8 mouse cellular contexts compared by ENCODE assay signal in genomic region chr15:31366596-31367480, GRCm38 (mm10). TPM values are rescaled to one million over a fixed set of nuclear protein-coding genes. Genes with fewer than 3 reads are reported as not detected.
DNase-seq lines count a peak whose midpoint lies in the region; ATAC-seq and TF ChIP-seq lines count a peak whose summit lies in the region.

No protein-coding gene starts in this region.

- H3K9ac ChIP-seq in limb, embryonic 11.5 days (ENCODE audit: low read length), result peak overlapping the region; percentile 50

- H3K4me3 ChIP-seq in gastrocnemius, adult 2 months, result peak overlapping the region; percentile 92
- peak overlapping the region; percentile 92 for H3K4me3 ChIP-seq in bone marrow macrophage, adult 2 months (ENCODE audit: insufficient read depth, low read length)
- H3K4me3 ChIP-seq in heart, embryonic 10.5 days, result peak overlapping the region; percentile 71
- H3K4me3 ChIP-seq in limb, embryonic 11.5 days (ENCODE audit: low read depth, low read length), result peak overlapping the region; percentile 55
- peak overlapping the region; percentile 88 for H3K4me3 ChIP-seq in myocyte

- WGBS in heart, embryonic 10.5 days, result under 1% methylated on average over 72 of the region's 72 CpGs
- WGBS in limb, embryonic 11.5 days, result under 1% methylated on average over 72 of the region's 72 CpGs

- H3K9me3 ChIP-seq in heart, embryonic 10.5 days, result no peaks in the 10 kb centered on the region
- no peaks in the 10 kb centered on the region for H3K9me3 ChIP-seq in limb, embryonic 11.5 days (ENCODE audit: control insufficient read depth, low read length)

- TF ChIP-seq CTCF in gastrocnemius, adult 2 months (IDR thresholded peaks at IDR 0.05), result no peak
- no peak for TF ChIP-seq CTCF in bone marrow macrophage, adult 2 months (IDR thresholded peaks at IDR 0.05; ENCODE audit: low read depth, low read length)

- H3K36me3 ChIP-seq in heart, embryonic 10.5 days, result no peaks in the 10 kb centered on the region
- no peaks in the 10 kb centered on the region for H3K36me3 ChIP-seq in limb, embryonic 11.5 days (ENCODE audit: control insufficient read depth, insufficient read depth, low read length)
- H3K36me3 ChIP-seq in myocyte (ENCODE audit: control insufficient read depth, insufficient read depth), result no peaks in the 10 kb centered on the region

- H3K27me3 ChIP-seq in heart, embryonic 10.5 days (ENCODE audit: insufficient read depth, poor library complexity, severe bottlenecking), result peaks cover 63% of the 10 kb centered on the region
- peaks cover 47% of the 10 kb centered on the region for H3K27me3 ChIP-seq in limb, embryonic 11.5 days (ENCODE audit: control insufficient read depth, insufficient read depth, low read length)
- H3K27me3 ChIP-seq in myocyte (ENCODE audit: control insufficient read depth, insufficient read depth, insufficient read length), result no peaks in the 10 kb centered on the region

- peaks cover 28% of the 10 kb centered on the region for H3K79me2 ChIP-seq in myocyte (ENCODE audit: control insufficient read depth, insufficient read depth)

- peak overlapping the region; percentile 100 for H3K4me2 ChIP-seq in limb, embryonic 11.5 days (ENCODE audit: low read depth, severe bottlenecking)
- H3K4me2 ChIP-seq in myocyte (ENCODE audit: low read depth), result peak overlapping the region; percentile 95

- H3K27ac ChIP-seq in gastrocnemius, adult 2 months, result peak overlapping the region; percentile 89
- H3K27ac ChIP-seq in bone marrow macrophage, adult 2 months (ENCODE audit: insufficient read depth, low read depth, low read length), result no peak overlapping the region
- H3K27ac ChIP-seq in heart, embryonic 10.5 days, result peak overlapping the region; percentile 80
- H3K27ac ChIP-seq in limb, embryonic 11.5 days (replicated peaks; ENCODE audit: low read depth, low read length), result no peak overlapping the region

- TF ChIP-seq POLR2A in bone marrow macrophage, adult 2 months (IDR thresholded peaks at IDR 0.05; ENCODE audit: borderline replicate concordance, low read depth, low read length), result no peak
- TF ChIP-seq POLR2A in myocyte (IDR thresholded peaks at IDR 0.05; ENCODE audit: insufficient read length, low read depth), result no peak

- no peak for ATAC-seq in limb, embryonic 11.5 days (ENCODE audit: insufficient number of reproducible peaks, low FRiP score, low TSS enrichment, low read depth)

- DNase-seq in gastrocnemius, adult 2 months, result peak; percentile 36
- DNase-seq in gastrocnemius, adult 18-20 months (ENCODE audit: low spot score), result no peak
- DNase-seq in heart, embryonic 10.5 days (ENCODE audit: low spot score), result no peak
- DNase-seq in limb, embryonic 11.5 days (ENCODE audit: low spot score), result peak; percentile 69
- no peak for DNase-seq in gastrocnemius, adult 8-10 months (ENCODE audit: low spot score in 2 of 2)
- no peak for DNase-seq in frontal cortex, postnatal 10 days (ENCODE audit: low spot score in 2 of 2)

- peak overlapping the region; percentile 36 for H3ac ChIP-seq in myocyte (ENCODE audit: control insufficient read depth, insufficient read length)

- peaks cover 17% of the 10 kb centered on the region for H3K4me1 ChIP-seq in bone marrow macrophage, adult 2 months (ENCODE audit: control insufficient read depth, insufficient read depth, low read length)
- H3K4me1 ChIP-seq in heart, embryonic 10.5 days, result peaks cover 28% of the 10 kb centered on the region
- peaks cover 24% of the 10 kb centered on the region; the same call in 1 of the 2 replicates for H3K4me1 ChIP-seq in limb, embryonic 11.5 days (ENCODE audit: control insufficient read depth, insufficient read depth, low read length)

- intact Hi-C loops in gastrocnemius, adult 2 months (cut with DNase I), result loop anchor here (5.0 to 10.0 kb wide), 3 partner anchors 50 to 78 kb away; no protein-coding TSS in a partner anchor

TF ChIP-seq in myocyte, 11 proteins besides CTCF, POLR2A, EP300 and RAD21:
- peak in 1 of 3 experiments; percentile 5 for TF ChIP-seq MYOD1 (IDR thresholded peaks at IDR 0.05; ENCODE audit: control insufficient read depth in 1 of 3, insufficient read length in 2 of 3, low read depth in 2 of 3)
- TF ChIP-seq SRF (IDR thresholded peaks at IDR 0.05; ENCODE audit: control insufficient read depth, insufficient read length, low read depth), result no peak
- no peak for TF ChIP-seq USF1 (IDR thresholded peaks at IDR 0.05; ENCODE audit: low read depth)
- TF ChIP-seq E2F4 (IDR thresholded peaks at IDR 0.05; ENCODE audit: insufficient read depth), result no peak
- TF ChIP-seq TCF12 (IDR thresholded peaks at IDR 0.05; ENCODE audit: insufficient read depth, poor library complexity, severe bottlenecking), result no peak
- no peak for TF ChIP-seq CEBPB (IDR thresholded peaks at IDR 0.05; ENCODE audit: insufficient read depth, poor library complexity, severe bottlenecking)
- no peak for TF ChIP-seq MAX (IDR thresholded peaks at IDR 0.05; ENCODE audit: low read depth)
- TF ChIP-seq REST (IDR thresholded peaks at IDR 0.05; ENCODE audit: insufficient read depth, insufficient read length), result no peak
- TF ChIP-seq POLR2AphosphoS2 (IDR thresholded peaks at IDR 0.05; ENCODE audit: insufficient read length, low read depth), result no peak
- TF ChIP-seq TCF3 (IDR thresholded peaks at IDR 0.05; ENCODE audit: insufficient read length, low read depth), result no peak
- TF ChIP-seq MYOG (IDR thresholded peaks at IDR 0.05; ENCODE audit: control insufficient read depth in 1 of 3, insufficient read depth in 1 of 3, insufficient read length in 2 of 3, low read depth in 2 of 3), result peak in 1 of 3 experiments; percentile 9

RNA-seq across cellular contexts. Expression of gene Ankrd33b, which starts 0.7 kb away (rescaled TPM):
- total RNA-seq in gastrocnemius, adult 2 months (2021), result 10 to 100 TPM; 11.9 to 31.5 TPM
- 10 to 100 TPM; 16.8 to 19.0 TPM for total RNA-seq in gastrocnemius, adult 18-20 months (2021)
- polyA plus RNA-seq in bone marrow macrophage, adult 2 months (2012; ENCODE audit: insufficient read depth, insufficient read length, missing spikeins), result 7.8 and 9.5 TPM in 2 replicates
- polyA plus RNA-seq in heart, embryonic 10.5 days (2016; fragmentation: Nextera tagmentation; extraction: Ambion mirVana), result 1.8 and 2.1 TPM in 2 replicates
- 0.36 and 0.40 TPM in 2 replicates for polyA plus RNA-seq in limb, embryonic 11.5 days (2014; fragmentation: Nextera tagmentation; extraction: Ambion mirVana)
- 5.7 TPM for polyA plus RNA-seq in myocyte (2012; fragmentation: generic; extraction: Trizol)
- 10 to 100 TPM; 11.5 to 18.8 (median 16.5) TPM for total RNA-seq in gastrocnemius, adult 8-10 months (2022)

Comparison
In these comparisons a context has a peak if more than half of its experiments do, and no peak if none do; other contexts are left out.
1. DNase-seq: peak in gastrocnemius, adult 2 months (single experiment) and limb, embryonic 11.5 days (single experiment); none in gastrocnemius, adult 18-20 months (single experiment), heart, embryonic 10.5 days (single experiment), gastrocnemius, adult 8-10 months (0 of 2) and frontal cortex, postnatal 10 days (0 of 2).
2. H3K27ac ChIP-seq: peak in gastrocnemius, adult 2 months (single experiment) and heart, embryonic 10.5 days (single experiment); none in bone marrow macrophage, adult 2 months (single experiment) and limb, embryonic 11.5 days (single experiment).
3. Peak in every context shown above with its lines, with median percentiles within 50 percentile points of each other: H3K4me3 ChIP-seq.